Mouse (Mus musculus): ENCODE data around the gene Hoxb5.

The Hoxb5 gene

GRCm38 (mm10) chr11:96353522-96353841 lies 50.3 kb downstream of the Hoxb5 start:
- DNase-seq (ENCODE audit: low spot score in 2 of 2): no peak

DNA sequence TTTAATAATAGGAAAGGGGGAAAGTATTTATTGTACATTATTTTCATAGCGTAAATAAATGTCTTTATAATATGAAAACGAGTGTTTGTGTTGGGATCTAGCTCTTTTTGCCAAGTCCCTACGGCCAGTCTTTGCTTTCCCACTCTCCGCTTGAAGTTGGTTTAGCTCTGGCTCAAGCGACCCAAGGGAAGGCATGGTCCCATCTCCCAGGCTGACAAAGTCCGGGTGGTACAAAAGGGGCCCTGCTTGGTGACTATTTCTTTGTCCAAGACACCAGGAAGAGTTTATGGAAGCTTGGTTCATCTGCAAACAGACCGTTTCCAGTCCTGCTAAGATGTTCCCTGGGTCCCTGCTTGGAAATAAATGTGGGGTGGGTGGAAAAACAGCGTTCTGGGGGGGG lies 50.8 kb downstream of the Hoxb5 start:
- no peak for DNase-seq (ENCODE audit: low spot score in 2 of 2)

GRCm38 (mm10) chr11:96354376-96354775 lies 51.2 kb downstream of the Hoxb5 start:
- DNase-seq (ENCODE audit: low spot score in 2 of 2): no peak

- no peak for DNase-seq (ENCODE audit: low spot score in 2 of 2)
Observed at GRCm38 (mm10) chr11:96354801-96355311, 51.7 kb downstream of the Hoxb5 start.

Measured in thymus, postnatal 10 days (tissue).